Mouse (Mus musculus) megakaryocyte, embryonic 14.5 days (primary cell): ENCODE measurements around the gene Rpl27a.

Experiments
- FLI1 ChIP-seq: IDR thresholded peaks from 2 replicates; pipeline ENCODE4 v1.6.1; 2012; ENCODE audit warnings: low read length, inconsistent platforms, mixed read lengths
- GATA1 ChIP-seq: IDR thresholded peaks from 3 replicates; pipeline ENCODE4 v1.6.1; 2012; ENCODE audit warnings: mixed read lengths, low read length, inconsistent platforms, borderline replicate concordance

- no peak for TF ChIP-seq GATA1
- no peak for TF ChIP-seq FLI1
Observed at GRCm38 (mm10) chr7:109527536-109527935, 8.6 kb downstream of the Rpl27a start.
